Mouse (Mus musculus) MEL (cell line): Measurements from ENCODE around the gene Fam178b.
A peak's percentile ranks its signal among the peaks of the same experiment; 100 is the strongest.

Source experiments
- CTCF ChIP-seq, 3 experiments: IDR thresholded peaks in 2 of 3; conservative IDR thresholded peaks in 1 of 3; 2 replicates each; pipeline ENCODE4 v1.5.1; 2011 to 2012; ENCODE audit warnings: low read length in 3 of 3, low read depth in 2 of 3, mild to moderate bottlenecking in 2 of 3, improper control_type of control experiment in 1 of 3, inconsistent platforms in 1 of 3, mixed read lengths in 1 of 3, moderate library complexity in 1 of 3; ENCODE audit not compliant: control insufficient read depth in 1 of 3, insufficient read depth in 1 of 3, poor library complexity in 1 of 3, severe bottlenecking in 1 of 3
- EP300 ChIP-seq, 2 experiments: IDR thresholded peaks; 2 replicates each; pipeline ENCODE4 v1.6.1; 2011; ENCODE audit warnings: improper control_type of control experiment in 2 of 2, low read length in 2 of 2, low read depth in 1 of 2, mild to moderate bottlenecking in 1 of 2
- MXI1 ChIP-seq: IDR thresholded peaks from 2 replicates; pipeline ENCODE4 v1.6.1; 2011; ENCODE audit warnings: mild to moderate bottlenecking, low read depth, low read length, improper control_type of control experiment
- POLR2A ChIP-seq, 2 experiments: IDR thresholded peaks; 2 replicates each; pipeline ENCODE4 v1.6.1; 2011 to 2012; ENCODE audit warnings: low read length in 2 of 2, mild to moderate bottlenecking in 2 of 2, control low read depth in 1 of 2, improper control_type of control experiment in 1 of 2, low read depth in 1 of 2, moderate library complexity in 1 of 2; ENCODE audit not compliant: control insufficient read depth in 1 of 2, insufficient read depth in 1 of 2, poor library complexity in 1 of 2
- POLR2AphosphoS2 ChIP-seq: IDR thresholded peaks from 2 replicates; pipeline ENCODE4 v1.6.1; 2011; ENCODE audit warnings: low read length, improper control_type of control experiment
- TAL1 ChIP-seq: IDR thresholded peaks from 2 replicates; pipeline ENCODE4 v1.6.1; 2012; ENCODE audit warnings: mild to moderate bottlenecking, inconsistent platforms, low read length, moderate library complexity, mixed read lengths
- ZC3H11A ChIP-seq: IDR thresholded peaks from 2 replicates; pipeline ENCODE4 v1.6.1; 2012; ENCODE audit warnings: low read depth, mild to moderate bottlenecking, inconsistent platforms, low read length, improper control_type of control experiment

- TF ChIP-seq EP300 (IDR thresholded peaks at IDR 0.05; ENCODE audit: low read depth in 1 of 2, low read length in 2 of 2) (no peak), CTCF (IDR thresholded peaks at IDR 0.05 in 2 of 3, conservative IDR thresholded peaks at IDR 0.05 in 1 of 3; ENCODE audit: control insufficient read depth in 1 of 3, insufficient read depth in 1 of 3, low read depth in 2 of 3, low read length in 3 of 3, poor library complexity in 1 of 3, severe bottlenecking in 1 of 3) (no peak), TAL1 (no peak), MXI1 (peak; percentile 49; the same call in 1 of the 2 replicates), POLR2A (IDR thresholded peaks at IDR 0.05; ENCODE audit: control insufficient read depth in 1 of 2, insufficient read depth in 1 of 2, low read depth in 1 of 2, low read length in 2 of 2, poor library complexity in 1 of 2) (no peak), POLR2AphosphoS2 (no peak), ZC3H11A (no peak)
These were observed 102.4 kb downstream of the Fam178b start for GRCm38 (mm10) chr1:36580384-36581207.
